Mouse (Mus musculus): ENCODE data around the gene Abr. TPM values are rescaled to one million over a fixed set of nuclear protein-coding genes. Genes with fewer than 3 reads are reported as not detected.
A peak's percentile ranks its signal among the peaks of the same experiment; 100 is the strongest.

Abr gene
- total and polyA plus RNA-seq, 2 experiments from 2014 or later = 102 to 243 TPM

GRCm38 (mm10) chr11:76536576-76537354, 85.3 kb downstream of the Abr start:
- WGBS = 83% methylated on average over 10 of the region's 10 CpGs
- Histone ChIP-seq H3K27ac (ENCODE audit: low read depth, low read length) (no peak overlapping the region), H3K27me3 (ENCODE audit: insufficient read depth, low read length) (no peaks in the 10 kb centered on the region), H3K9me3 (ENCODE audit: low read length) (no peaks in the 10 kb centered on the region), H3K9ac (replicated peaks; ENCODE audit: low read length, poor library complexity, severe bottlenecking) (no peak overlapping the region), H3K4me1 (ENCODE audit: insufficient read depth, low read length) (peaks cover 4% of the 10 kb centered on the region; the same call in 1 of the 2 replicates), H3K36me3 (ENCODE audit: insufficient read depth, low read length) (no peaks in the 10 kb centered on the region), H3K4me3 (ENCODE audit: low read depth, low read length) (no peak overlapping the region), H3K4me2 (ENCODE audit: low read depth, low read length, poor library complexity, severe bottlenecking) (no peak overlapping the region)
- no peak for DNase-seq (ENCODE audit: low spot score)
- TF ChIP-seq CTCF (IDR thresholded peaks at IDR 0.05) = peak; percentile 64
- ATAC-seq (ENCODE audit: low FRiP score) = no peak

- Histone ChIP-seq H3K27ac (ENCODE audit: low read depth, low read length) (no peak overlapping the region; the same call in 1 of the 2 replicates), H3K4me3 (ENCODE audit: low read depth, low read length) (no peak overlapping the region), H3K27me3 (ENCODE audit: insufficient read depth, low read length) (no peaks in the 10 kb centered on the region), H3K9ac (replicated peaks; ENCODE audit: low read length, poor library complexity, severe bottlenecking) (no peak overlapping the region), H3K4me1 (ENCODE audit: insufficient read depth, low read length) (peaks cover 21% of the 10 kb centered on the region), H3K9me3 (ENCODE audit: low read length) (no peaks in the 10 kb centered on the region), H3K36me3 (ENCODE audit: insufficient read depth, low read length) (no peaks in the 10 kb centered on the region), H3K4me2 (ENCODE audit: low read depth, low read length, poor library complexity, severe bottlenecking) (no peak overlapping the region)
- 89% methylated on average over 7 of the region's 7 CpGs for WGBS
- DNase-seq (ENCODE audit: low spot score) (no peak), ATAC-seq (ENCODE audit: low FRiP score) (no peak)
- TF ChIP-seq CTCF (IDR thresholded peaks at IDR 0.05) = no peak
Observed at GRCm38 (mm10) chr11:76532001-76532400, 90.1 kb downstream of the Abr start.

- WGBS = 29% methylated on average over 7 of the region's 7 CpGs
- Histone ChIP-seq H3K27ac (ENCODE audit: low read depth, low read length) (peak overlapping the region; percentile 79), H3K4me2 (ENCODE audit: low read depth, low read length, poor library complexity, severe bottlenecking) (no peak overlapping the region), H3K4me3 (ENCODE audit: low read depth, low read length) (no peak overlapping the region), H3K9me3 (ENCODE audit: low read length) (no peaks in the 10 kb centered on the region), H3K4me1 (ENCODE audit: insufficient read depth, low read length) (peaks cover 21% of the 10 kb centered on the region), H3K36me3 (ENCODE audit: insufficient read depth, low read length) (no peaks in the 10 kb centered on the region), H3K9ac (replicated peaks; ENCODE audit: low read length, poor library complexity, severe bottlenecking) (0 out of 2 replicates have a peak overlapping the region, but pooled peaks have one; percentile 29), H3K27me3 (ENCODE audit: insufficient read depth, low read length) (no peaks in the 10 kb centered on the region)
- peak; percentile 83 for DNase-seq (ENCODE audit: low spot score)
- TF ChIP-seq CTCF (IDR thresholded peaks at IDR 0.05) = no peak
- ATAC-seq (ENCODE audit: low FRiP score) = peak; percentile 92
Observed at GRCm38 (mm10) chr11:76530966-76531678, 91.0 kb downstream of the Abr start.

GRCm38 (mm10) chr11:76530168-76530935, 91.8 kb downstream of the Abr start:
- Histone ChIP-seq H3K4me2 (ENCODE audit: low read depth, low read length, poor library complexity, severe bottlenecking) (no peak overlapping the region), H3K27ac (ENCODE audit: low read depth, low read length) (peak overlapping the region; percentile 79), H3K27me3 (ENCODE audit: insufficient read depth, low read length) (no peaks in the 10 kb centered on the region), H3K4me3 (ENCODE audit: low read depth, low read length) (no peak overlapping the region), H3K9me3 (ENCODE audit: low read length) (no peaks in the 10 kb centered on the region), H3K9ac (replicated peaks; ENCODE audit: low read length, poor library complexity, severe bottlenecking) (0 out of 2 replicates have a peak overlapping the region, but pooled peaks have one; percentile 3), H3K4me1 (ENCODE audit: insufficient read depth, low read length) (peaks cover 21% of the 10 kb centered on the region), H3K36me3 (ENCODE audit: insufficient read depth, low read length) (no peaks in the 10 kb centered on the region)
- DNase-seq (ENCODE audit: low spot score) (no peak), ATAC-seq (ENCODE audit: low FRiP score) (peak; percentile 47)
- 52% methylated on average over 15 of the region's 15 CpGs for WGBS
- TF ChIP-seq CTCF (IDR thresholded peaks at IDR 0.05) = no peak

GRCm38 (mm10) chr11:76529352-76530141, 92.6 kb downstream of the Abr start:
- H3K27me3 ChIP-seq (ENCODE audit: insufficient read depth, low read length) = no peaks in the 10 kb centered on the region
- DNase-seq (ENCODE audit: low spot score) (peak; percentile 67), ATAC-seq (ENCODE audit: low FRiP score) (no peak; the same call in 1 of the 2 replicates)
- no peaks in the 10 kb centered on the region for H3K9me3 ChIP-seq (ENCODE audit: low read length)
- no peak overlapping the region for H3K4me3 ChIP-seq (ENCODE audit: low read depth, low read length)
- H3K9ac ChIP-seq (replicated peaks; ENCODE audit: low read length, poor library complexity, severe bottlenecking) = no peak overlapping the region
- peak overlapping the region; percentile 79 for H3K27ac ChIP-seq (ENCODE audit: low read depth, low read length)
- 49% methylated on average over 6 of the region's 6 CpGs for WGBS
- no peak for TF ChIP-seq CTCF (IDR thresholded peaks at IDR 0.05)
- H3K4me2 ChIP-seq (ENCODE audit: low read depth, low read length, poor library complexity, severe bottlenecking) = no peak overlapping the region
- H3K36me3 ChIP-seq (ENCODE audit: insufficient read depth, low read length) = no peaks in the 10 kb centered on the region
- H3K4me1 ChIP-seq (ENCODE audit: insufficient read depth, low read length) = peaks cover 21% of the 10 kb centered on the region

Measured in midbrain, postnatal 0 days (tissue).